Mouse (Mus musculus): ENCODE data around the gene Pla2g3.

Gene Pla2g3

DNA sequence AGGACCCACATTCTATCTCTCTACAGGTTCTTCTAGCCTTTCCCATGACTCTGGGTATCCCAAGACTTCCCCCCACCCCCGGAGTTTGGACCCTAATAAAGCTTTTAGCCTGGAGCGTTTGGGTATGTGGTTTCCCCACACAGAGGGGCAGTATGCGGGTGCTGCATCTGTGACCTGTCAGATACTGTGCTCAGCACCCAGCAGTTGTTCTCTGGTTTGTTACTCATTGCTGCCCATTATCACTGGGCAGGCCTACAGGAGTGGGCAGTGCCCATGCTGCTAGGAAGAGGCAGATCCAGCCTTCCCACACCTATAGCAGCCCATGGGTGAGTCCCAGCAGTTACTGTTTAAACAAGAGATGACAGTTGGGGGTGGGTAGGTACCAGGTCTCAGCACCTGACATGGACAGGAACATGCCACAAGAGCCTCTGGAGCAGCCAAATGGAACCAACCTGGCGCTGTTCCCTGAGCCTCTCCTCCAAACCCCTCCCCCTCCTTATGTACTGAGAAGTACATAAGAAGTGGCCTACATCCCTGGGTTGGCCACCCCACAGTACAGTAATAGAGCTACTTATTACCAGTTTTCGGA, 48.8 kb downstream of the Pla2g3 start:
- DNase-seq (ENCODE audit: low spot score in 2 of 2) = no peak

DNA sequence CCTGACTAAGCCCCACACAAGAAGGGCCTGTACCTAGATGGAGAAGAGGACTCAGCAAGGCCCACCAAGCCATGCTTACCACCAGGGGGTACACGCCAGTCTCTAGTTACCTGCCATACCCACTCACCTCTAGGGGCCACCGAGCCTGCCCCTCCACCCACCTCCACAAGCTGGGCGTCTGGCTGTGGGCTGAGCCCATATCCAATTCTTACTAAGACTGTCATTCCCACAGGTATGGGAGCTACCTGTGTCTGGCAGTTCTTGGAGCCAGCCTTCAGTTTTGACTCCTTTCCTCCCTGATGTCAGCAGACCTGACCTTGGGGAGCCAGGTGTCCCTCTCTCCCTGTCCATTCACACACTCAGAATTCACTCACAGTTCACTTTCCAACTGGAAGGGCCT, 49.6 kb downstream of the Pla2g3 start:
- no peak for DNase-seq (ENCODE audit: low spot score in 2 of 2)

DNA sequence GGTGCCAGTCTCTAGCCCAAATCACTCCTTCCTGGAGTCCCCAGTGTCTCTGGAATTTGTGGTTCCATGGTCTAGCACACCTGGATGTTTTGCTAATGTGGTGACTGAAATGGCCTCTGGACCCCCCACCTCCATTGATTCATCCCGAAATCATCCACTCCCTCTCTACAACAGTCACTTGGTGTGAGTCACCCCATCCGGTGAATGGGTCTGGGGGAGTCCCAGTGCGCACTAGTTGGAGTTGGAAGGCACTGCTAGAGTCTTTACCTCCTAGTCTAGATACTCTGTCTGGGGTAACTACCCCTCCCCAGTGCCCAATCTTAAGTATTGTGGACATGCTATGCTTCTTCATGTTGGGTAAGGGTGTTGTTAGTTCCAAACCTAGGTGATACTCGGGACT, 50.3 kb downstream of the Pla2g3 start:
- no peak for DNase-seq (ENCODE audit: low spot score in 2 of 2)

DNA sequence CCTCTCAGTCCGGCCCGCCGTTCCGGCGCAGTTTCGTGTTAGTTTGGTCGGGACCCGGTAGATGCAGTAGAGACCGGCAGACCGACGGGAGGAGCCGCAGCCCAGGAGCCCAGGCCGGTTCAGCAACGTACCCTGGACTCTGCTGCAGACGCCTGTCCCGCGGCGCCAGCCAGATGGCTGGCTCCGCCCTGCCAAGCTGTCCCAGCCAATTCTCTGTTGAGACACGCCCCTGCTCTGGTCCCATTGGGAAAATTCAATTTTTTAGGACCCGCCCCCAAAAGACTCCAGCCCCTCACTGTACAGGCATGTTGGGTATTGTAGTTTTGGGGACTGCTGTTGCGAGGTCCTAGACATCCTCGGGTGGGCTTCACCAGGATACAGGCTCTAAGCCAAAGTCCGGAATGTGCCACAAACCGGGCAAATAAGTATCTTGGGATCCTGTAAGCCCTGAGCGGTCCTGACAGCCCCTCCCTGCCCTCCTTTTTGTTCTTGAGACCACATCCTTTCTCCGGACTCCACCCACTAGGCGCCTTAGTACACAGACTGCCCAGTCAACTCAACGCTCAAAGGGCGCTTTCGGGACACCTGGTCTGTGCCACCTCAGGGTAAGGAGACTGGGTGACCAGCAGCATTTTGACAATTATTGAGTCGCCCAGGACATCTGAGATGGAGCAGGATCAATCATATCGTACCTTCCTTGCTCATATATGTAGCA, 51.2 kb downstream of the Pla2g3 start:
- peak; percentile 87 to 89 for DNase-seq (ENCODE audit: low spot score in 2 of 2)

DNA sequence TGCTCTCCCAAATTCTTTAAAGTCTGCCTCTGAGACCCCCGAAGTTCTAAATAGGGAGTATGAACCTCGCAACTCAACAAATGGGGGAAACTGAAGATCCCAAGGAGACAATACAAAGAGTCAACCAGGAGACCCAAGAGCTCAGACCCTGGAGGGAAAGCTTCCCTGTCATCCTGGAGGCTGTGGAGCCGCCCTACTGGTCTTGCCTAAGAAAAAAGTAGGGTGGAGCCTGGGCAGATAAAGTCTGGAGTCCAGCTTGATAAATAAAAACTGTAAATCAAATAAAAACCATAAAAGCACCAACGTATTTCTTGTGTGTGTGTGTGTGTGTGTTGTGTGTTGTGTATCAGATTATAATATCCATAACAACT, 51.7 kb downstream of the Pla2g3 start:
- no peak for DNase-seq (ENCODE audit: low spot score in 2 of 2)

DNA sequence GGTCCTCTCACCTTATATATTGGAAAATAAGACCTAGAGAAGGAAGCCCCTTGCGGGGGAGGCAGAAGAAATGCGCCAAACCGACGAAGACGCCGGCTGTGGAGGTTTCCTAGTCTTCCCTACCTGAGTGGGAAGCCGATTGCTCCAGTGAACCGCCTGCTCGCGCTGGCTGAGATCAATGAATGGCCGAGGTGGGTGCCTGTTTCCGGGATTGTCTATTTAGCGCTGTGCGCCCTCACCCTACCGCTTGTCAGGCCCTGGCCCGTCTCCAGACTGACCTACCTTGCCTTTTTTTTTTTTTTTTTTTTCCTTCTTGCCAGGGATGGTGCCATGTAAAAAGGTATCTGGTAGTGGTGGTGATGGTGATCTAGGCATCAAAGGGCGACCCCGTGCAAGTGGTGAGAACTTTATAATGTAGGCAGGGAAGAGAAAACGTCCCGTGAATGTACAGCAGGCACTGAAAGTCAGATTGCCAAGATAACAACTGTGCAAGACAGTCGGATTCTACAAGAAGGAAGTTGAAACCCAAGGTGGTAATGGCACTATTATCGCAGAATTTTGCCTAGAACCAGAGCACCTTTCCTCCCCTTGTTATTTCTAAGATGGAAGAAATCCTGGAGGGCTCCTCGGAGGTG, 52.5 kb downstream of the Pla2g3 start, which contains the start of gene Smtn:
Smtn (minus strand) TSS at position 162 of the 635 bp plus-strand sequence.
- no peak for DNase-seq (ENCODE audit: low spot score in 2 of 2)

DNA sequence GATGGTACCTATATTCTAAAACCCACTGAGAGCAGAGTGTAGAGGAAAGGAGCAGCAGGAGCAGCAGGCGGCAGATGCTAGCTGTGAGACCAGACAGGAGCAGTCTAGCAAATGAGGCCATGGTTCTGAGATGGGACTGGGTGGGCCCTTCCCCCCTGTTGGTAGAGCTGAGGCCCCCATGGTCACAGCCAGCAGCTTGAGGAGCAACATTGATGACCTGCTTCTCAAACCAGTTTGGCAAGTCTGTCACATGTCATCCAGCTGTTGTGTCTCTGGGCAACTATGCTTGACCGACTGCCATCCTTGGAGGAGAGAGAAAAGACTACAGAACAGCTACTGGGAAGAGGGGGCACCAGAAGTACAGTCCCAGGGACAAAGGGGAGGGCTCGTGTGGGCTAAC, 53.8 kb downstream of the Pla2g3 start:
- DNase-seq (ENCODE audit: low spot score in 2 of 2) = no peak

DNA sequence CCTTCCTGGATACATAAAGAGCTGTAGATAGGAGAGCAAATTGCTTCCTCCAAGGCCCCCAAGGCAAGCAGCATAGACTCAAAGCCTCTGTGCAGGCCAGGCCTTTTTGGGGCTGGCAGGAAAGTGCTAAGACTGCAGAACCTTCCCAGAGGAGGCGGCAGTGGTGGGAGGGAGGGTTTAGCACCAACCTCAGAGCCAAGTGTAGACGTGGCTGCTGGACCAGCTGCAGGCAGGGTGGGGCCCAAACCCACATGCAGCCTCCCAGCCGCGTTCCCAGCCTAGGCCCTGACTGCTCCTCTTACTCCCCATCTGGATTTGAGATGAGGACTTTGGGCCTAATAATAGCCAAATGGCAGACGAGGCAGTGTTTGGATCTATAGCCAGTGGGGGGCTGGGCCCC, 54.9 kb downstream of the Pla2g3 start:
- DNase-seq (ENCODE audit: low spot score in 2 of 2) = no peak

DNA sequence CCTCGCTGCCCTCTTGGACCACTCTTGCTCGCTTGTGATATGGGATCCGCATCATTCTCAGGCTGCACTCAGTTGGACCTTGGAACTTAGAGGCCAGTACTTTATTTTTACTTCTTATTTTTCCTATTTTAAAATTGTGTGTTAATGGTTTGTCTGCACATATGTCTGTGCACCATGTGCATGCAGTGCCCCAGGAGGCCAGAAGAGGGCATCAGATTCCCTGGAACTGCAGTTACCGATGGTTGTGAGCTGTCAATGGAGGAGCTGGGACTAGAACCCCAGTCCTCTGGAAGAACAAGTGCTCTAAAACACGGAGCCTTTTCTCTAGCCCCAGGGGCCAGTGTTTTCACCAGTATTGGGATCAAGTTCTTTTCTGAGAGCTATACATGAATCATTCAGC, 56.3 kb downstream of the Pla2g3 start:
- no peak for DNase-seq (ENCODE audit: low spot score in 2 of 2)

DNA sequence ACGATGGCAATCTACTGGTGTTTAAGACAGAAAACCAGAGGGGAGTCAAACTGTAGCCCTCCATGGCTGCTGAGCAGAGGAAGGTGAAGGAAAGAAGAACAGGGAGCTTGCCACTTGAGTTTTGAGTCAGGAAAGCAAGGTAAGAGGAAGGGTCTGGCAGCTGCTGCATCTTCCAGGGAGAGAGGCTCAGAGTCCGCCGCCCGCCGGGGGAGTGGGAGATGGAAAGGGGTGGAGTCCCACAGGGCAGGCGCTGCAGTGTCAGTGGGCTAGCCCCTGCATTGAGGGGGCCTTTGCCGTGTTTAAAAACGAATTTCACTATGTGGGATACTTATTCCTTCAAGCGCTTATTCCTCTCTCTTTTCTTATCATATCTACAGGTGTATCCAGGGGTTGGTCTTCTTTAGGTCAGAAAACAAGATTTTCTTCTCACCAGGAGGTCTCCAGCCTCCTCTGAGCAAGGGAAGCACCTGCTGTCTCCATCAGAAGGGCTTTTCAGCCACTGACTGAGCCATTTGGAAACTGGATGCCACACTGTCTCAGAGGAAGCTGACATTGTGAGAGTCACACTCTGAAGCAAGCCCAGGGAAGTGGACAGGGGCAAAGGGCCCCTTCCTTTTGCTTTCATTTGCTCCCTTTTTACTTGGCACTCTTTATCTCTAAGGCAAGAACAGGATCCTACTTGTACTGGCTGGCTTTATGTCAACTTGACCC, 57.6 kb downstream of the Pla2g3 start:
- no peak for DNase-seq (ENCODE audit: low spot score in 2 of 2)

DNA sequence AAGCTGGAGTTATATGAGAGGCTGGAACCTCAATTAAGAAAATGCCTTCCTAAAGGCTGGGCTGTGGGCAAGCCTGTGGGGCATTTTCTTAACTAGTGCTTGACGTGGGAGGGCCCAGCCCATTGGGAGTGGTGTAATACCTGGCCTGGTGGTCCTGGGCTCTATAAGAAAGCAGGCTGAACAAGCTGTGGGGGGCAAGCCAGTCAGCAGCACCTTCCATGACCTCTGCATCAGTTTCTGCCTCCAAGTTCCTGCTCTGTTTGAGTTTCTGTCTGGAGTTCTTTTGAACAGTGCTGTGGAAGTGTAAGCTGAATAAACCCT, 58.1 kb downstream of the Pla2g3 start:
- no peak for DNase-seq (ENCODE audit: low spot score in 2 of 2)

DNA sequence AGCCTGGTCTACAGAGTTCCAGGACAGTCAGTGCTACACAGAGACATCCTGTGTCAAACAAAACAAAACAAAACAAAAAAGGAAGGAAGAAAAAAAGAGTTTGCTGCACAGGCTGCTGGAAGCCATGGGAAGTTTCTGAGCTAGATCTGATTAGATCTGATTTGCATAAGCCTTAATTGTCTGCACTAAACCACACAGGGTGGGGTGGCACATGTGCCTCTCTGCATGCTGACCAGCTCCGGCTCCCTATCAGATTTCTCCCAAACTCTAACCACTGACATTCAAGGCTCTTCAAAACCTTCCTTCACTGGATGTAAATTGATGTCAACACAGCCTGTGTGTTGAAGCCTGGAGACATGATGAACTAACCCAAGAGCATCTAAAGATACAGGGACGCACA, 59.0 kb downstream of the Pla2g3 start:
- DNase-seq (ENCODE audit: low spot score in 2 of 2) = no peak

DNA sequence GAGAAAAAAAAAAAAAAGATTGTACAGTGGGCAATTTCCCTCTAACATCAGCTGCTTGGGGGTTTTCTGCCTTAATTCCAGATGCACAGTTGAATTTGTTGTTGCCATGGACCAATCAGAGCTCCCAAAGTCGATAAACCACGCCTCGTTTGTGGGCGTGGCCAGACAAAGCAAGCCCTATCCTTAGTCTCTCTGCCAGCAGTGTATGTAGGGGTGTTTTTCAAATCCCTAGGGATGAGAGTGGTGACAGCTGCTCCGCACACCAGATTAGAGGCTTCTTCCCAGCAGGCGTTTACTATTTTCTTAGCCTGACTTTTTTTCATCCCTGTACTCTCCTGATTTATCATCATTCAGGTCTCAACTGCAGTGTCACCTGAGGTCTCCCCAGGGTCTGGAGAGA, 59.9 kb downstream of the Pla2g3 start:
- DNase-seq (ENCODE audit: low spot score in 2 of 2) = no peak

DNA sequence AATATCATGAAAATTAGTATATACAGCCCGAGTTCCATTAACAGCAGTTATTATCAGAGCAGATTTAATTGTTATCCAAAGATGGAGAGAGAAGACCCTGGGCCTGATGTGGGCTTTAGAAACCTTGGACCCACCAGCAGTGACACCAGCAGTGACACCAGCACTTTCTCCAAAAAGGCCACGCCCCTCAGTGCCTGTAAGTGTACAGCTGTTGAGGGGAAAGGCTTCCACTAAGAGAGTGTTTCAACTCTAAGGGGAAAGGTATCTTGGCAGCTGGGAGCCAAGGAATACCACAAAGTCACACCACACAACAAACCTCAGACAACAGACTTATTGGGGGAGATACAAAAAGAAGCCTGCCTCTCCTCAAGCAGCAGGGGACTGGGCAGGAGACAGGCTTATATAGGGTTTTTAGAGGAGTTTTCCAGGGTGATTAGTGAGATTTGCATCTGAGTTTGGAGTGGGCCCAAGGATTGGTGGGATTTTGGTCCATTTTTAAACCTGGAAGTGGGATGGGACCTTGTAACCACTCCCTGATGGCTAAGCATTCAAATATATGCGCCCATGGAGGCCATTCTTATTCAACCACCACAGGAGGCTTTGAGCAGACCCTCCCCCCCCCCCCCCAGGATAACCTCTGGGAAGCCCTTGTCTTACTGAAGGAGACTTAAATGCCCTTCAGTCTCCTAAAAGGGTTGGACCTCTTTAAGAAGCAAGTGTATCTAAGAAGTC, 60.6 kb downstream of the Pla2g3 start:
- no peak for DNase-seq (ENCODE audit: low spot score in 2 of 2)
